Mouse (Mus musculus) hindbrain, embryonic 12.5 days (tissue): ENCODE measurements around the gene Hoxd9. TPM values are rescaled to one million over a fixed set of nuclear protein-coding genes. Genes with fewer than 3 reads are reported as not detected.
A peak's percentile ranks its signal among the peaks of the same experiment; 100 is the strongest.

ENCODE experiments used
- ATAC-seq: fragments of 200-750 bp; cut with Nextera tagmentation; 2 replicates; pipeline ENCODE4 v1.8.0; 2017; ENCODE audit warnings: moderate TSS enrichment; ENCODE audit not compliant: low FRiP score
- H3K27ac ChIP-seq: fragments of 300-500 bp; sonication (generic); 2 replicates; pipeline ENCODE4 v1.5.1; 2016; ENCODE audit warnings: mild to moderate bottlenecking
- H3K27me3 ChIP-seq: fragments of 300-500 bp; sonication (generic); 2 replicates; pipeline ENCODE4 v1.6.1; 2016; ENCODE audit warnings: mild to moderate bottlenecking
- H3K36me3 ChIP-seq: fragments of 300-500 bp; sonication (generic); 2 replicates; pipeline ENCODE4 v1.6.1; 2016; ENCODE audit warnings: mild to moderate bottlenecking
- H3K4me1 ChIP-seq: fragments of 300-500 bp; sonication (generic); 2 replicates; pipeline ENCODE4 v1.6.1; 2016
- H3K4me2 ChIP-seq: fragments of 300-500 bp; sonication (generic); replicated peaks from 2 replicates; pipeline ENCODE4 v1.6.1; 2016; ENCODE audit warnings: mild to moderate bottlenecking
- H3K4me3 ChIP-seq: fragments of 300-500 bp; sonication (generic); 2 replicates; pipeline ENCODE4 v1.5.1; 2016; ENCODE audit warnings: mild to moderate bottlenecking
- H3K9ac ChIP-seq: fragments of 300-500 bp; sonication (generic); 2 replicates; pipeline ENCODE4 v1.6.1; 2016; ENCODE audit warnings: mild to moderate bottlenecking, moderate library complexity
- H3K9me3 ChIP-seq: fragments of 300-500 bp; sonication (generic); replicated peaks from 2 replicates; pipeline ENCODE4 v1.6.1; 2016; ENCODE audit warnings: mild to moderate bottlenecking
- WGBS: fragments of 180-500 bp; shearing (Covaris S2); methylation state at CpG from one replicate; pipeline ENCODE4 v1.1.7; 2016; 5-methylcytosine and 5-hydroxymethylcytosine counted together
- polyA plus RNA-seq: library from polyadenylated mRNA; unstranded; fragments of >200 nt; fragmentation: Nextera tagmentation; extraction: Ambion mirVana; gene quantifications from 2 replicates; pipeline ENCODE4 v1.2.1, GENCODE M21; 2016

Gene Hoxd9
- polyA plus RNA-seq, 1 experiment from 2014 or later = not detected

GRCm38 (mm10) chr2:74680561-74681398, 16.7 kb upstream of the Hoxd9 start:
- Histone ChIP-seq H3K4me3 (no peak overlapping the region), H3K36me3 (no peaks in the 10 kb centered on the region), H3K27me3 (peaks cover 99% of the 10 kb centered on the region), H3K27ac (no peak overlapping the region), H3K9ac (no peak overlapping the region), H3K4me2 (no peak overlapping the region), H3K9me3 (no peaks in the 10 kb centered on the region), H3K4me1 (peaks cover 14% of the 10 kb centered on the region; the same call in 1 of the 2 replicates)
- no peak for ATAC-seq
- under 1% methylated on average over 21 of the region's 21 CpGs for WGBS

GRCm38 (mm10) chr2:74681594-74682531, 15.7 kb upstream of the Hoxd9 start:
- Histone ChIP-seq H3K4me3 (peak overlapping the region; percentile 13; the same call in 1 of the 2 replicates), H3K27me3 (peaks cover 97% of the 10 kb centered on the region), H3K4me2 (peak overlapping the region; percentile 24; the same call in 1 of the 2 replicates), H3K36me3 (no peaks in the 10 kb centered on the region), H3K9me3 (no peaks in the 10 kb centered on the region), H3K27ac (no peak overlapping the region), H3K9ac (no peak overlapping the region), H3K4me1 (peaks cover 14% of the 10 kb centered on the region; the same call in 1 of the 2 replicates)
- ATAC-seq = peak; percentile 43
- WGBS = under 1% methylated on average over 74 of the region's 78 CpGs

- Histone ChIP-seq H3K36me3 (no peaks in the 10 kb centered on the region), H3K9ac (no peak overlapping the region), H3K4me1 (peaks cover 14% of the 10 kb centered on the region; the same call in 1 of the 2 replicates), H3K27me3 (peaks cover 97% of the 10 kb centered on the region), H3K27ac (no peak overlapping the region), H3K9me3 (no peaks in the 10 kb centered on the region), H3K4me2 (peak overlapping the region; percentile 24; the same call in 1 of the 2 replicates), H3K4me3 (peak overlapping the region; percentile 20)
- no peak for ATAC-seq
- 0% methylated on average over 37 of the region's 51 CpGs for WGBS
Observed at GRCm38 (mm10) chr2:74682796-74683195, 14.7 kb upstream of the Hoxd9 start.

GRCm38 (mm10) chr2:74683471-74683951, 14.0 kb upstream of the Hoxd9 start:
- ATAC-seq = no peak
- Histone ChIP-seq H3K27ac (no peak overlapping the region), H3K4me3 (no peak overlapping the region)

GRCm38 (mm10) chr2:74684106-74684505, 13.4 kb upstream of the Hoxd9 start:
- no peak overlapping the region for H3K9ac ChIP-seq
- no peak overlapping the region for H3K4me3 ChIP-seq
- no peak for ATAC-seq
- no peaks in the 10 kb centered on the region for H3K9me3 ChIP-seq
- H3K4me1 ChIP-seq = peaks cover 14% of the 10 kb centered on the region; the same call in 1 of the 2 replicates
- H3K27me3 ChIP-seq = peaks cover 97% of the 10 kb centered on the region
- under 1% methylated on average over 12 of the region's 12 CpGs for WGBS
- H3K27ac ChIP-seq = no peak overlapping the region
- no peak overlapping the region for H3K4me2 ChIP-seq
- H3K36me3 ChIP-seq = no peaks in the 10 kb centered on the region

More at GRCm38 (mm10) chr2:74683471-74683951, 14.0 kb upstream of the Hoxd9 start:
- H3K9ac ChIP-seq = no peak overlapping the region
- H3K27me3 ChIP-seq = peaks cover 97% of the 10 kb centered on the region
- H3K4me2 ChIP-seq = no peak overlapping the region
- H3K9me3 ChIP-seq = no peaks in the 10 kb centered on the region
- whole genome bisulfite sequencing = 0% methylated on average over 18 of the region's 18 CpGs
- H3K36me3 ChIP-seq = no peaks in the 10 kb centered on the region
- H3K4me1 ChIP-seq = peaks cover 14% of the 10 kb centered on the region; the same call in 1 of the 2 replicates

- no peak overlapping the region for H3K4me2 ChIP-seq
- ATAC-seq = no peak
- H3K27me3 ChIP-seq = peaks cover 97% of the 10 kb centered on the region
- H3K9ac ChIP-seq = no peak overlapping the region
- WGBS = 9% methylated on average over 4 of the region's 4 CpGs
- H3K4me3 ChIP-seq = no peak overlapping the region
- H3K36me3 ChIP-seq = no peaks in the 10 kb centered on the region
- no peak overlapping the region for H3K27ac ChIP-seq
- H3K9me3 ChIP-seq = no peaks in the 10 kb centered on the region
- H3K4me1 ChIP-seq = peaks cover 14% of the 10 kb centered on the region; the same call in 1 of the 2 replicates
Observed at GRCm38 (mm10) chr2:74685059-74685603, 12.4 kb upstream of the Hoxd9 start.

- Histone ChIP-seq H3K9me3 (0 out of 2 replicates have a peak, but pooled peaks cover 2% of the 10 kb centered on the region), H3K27ac (no peak overlapping the region), H3K4me2 (no peak overlapping the region), H3K4me1 (peaks cover 14% of the 10 kb centered on the region; the same call in 1 of the 2 replicates), H3K9ac (no peak overlapping the region), H3K36me3 (no peaks in the 10 kb centered on the region), H3K27me3 (peaks cover 92% of the 10 kb centered on the region), H3K4me3 (no peak overlapping the region)
- WGBS = 6% methylated on average over 17 of the region's 17 CpGs
- ATAC-seq = no peak
Observed at GRCm38 (mm10) chr2:74686301-74686987, 11.1 kb upstream of the Hoxd9 start.

- H3K27ac ChIP-seq = no peak overlapping the region
- no peaks in the 10 kb centered on the region for H3K36me3 ChIP-seq
- ATAC-seq = no peak
- under 1% methylated on average over 27 of the region's 27 CpGs for WGBS
- H3K9ac ChIP-seq = no peak overlapping the region
- no peak overlapping the region for H3K4me3 ChIP-seq
- H3K4me2 ChIP-seq = no peak overlapping the region
- H3K4me1 ChIP-seq = peaks cover 7% of the 10 kb centered on the region
- peaks cover 92% of the 10 kb centered on the region for H3K27me3 ChIP-seq
- H3K9me3 ChIP-seq = 0 out of 2 replicates have a peak, but pooled peaks cover 3% of the 10 kb centered on the region
Observed at GRCm38 (mm10) chr2:74686988-74687697, 10.4 kb upstream of the Hoxd9 start.

GRCm38 (mm10) chr2:74687698-74688555, 9.6 kb upstream of the Hoxd9 start:
- Histone ChIP-seq H3K4me2 (no peak overlapping the region), H3K27ac (no peak overlapping the region), H3K4me1 (peaks cover under 1% of the 10 kb centered on the region), H3K9ac (no peak overlapping the region), H3K4me3 (no peak overlapping the region), H3K27me3 (peaks cover 92% of the 10 kb centered on the region), H3K9me3 (0 out of 2 replicates have a peak, but pooled peaks cover 3% of the 10 kb centered on the region), H3K36me3 (no peaks in the 10 kb centered on the region)
- ATAC-seq = no peak
- under 1% methylated on average over 31 of the region's 31 CpGs for WGBS
